Mouse (Mus musculus) heart, embryonic 16.5 days (tissue): ENCODE measurements around the gene Gpr22. TPM values are rescaled to one million over a fixed set of nuclear protein-coding genes. Genes with fewer than 3 reads are reported as not detected.

Experiments used
- ATAC-seq: fragments of 200-750 bp; cut with Nextera tagmentation; replicated peaks from 2 replicates; pipeline ENCODE4 v1.8.0; 2017; ENCODE audit warnings: moderate number of reproducible peaks; ENCODE audit not compliant: insufficient read depth, low FRiP score; ENCODE audit errors: extremely low read depth
- H3K27ac ChIP-seq: fragments of 300-500 bp; sonication (generic); 2 replicates; pipeline ENCODE4 v1.5.1; 2014; ENCODE audit warnings: mild to moderate bottlenecking, low read length, control low read depth, moderate library complexity
- H3K27me3 ChIP-seq: fragments of 300-500 bp; sonication (generic); 2 replicates; pipeline ENCODE4 v1.6.1; 2014; ENCODE audit warnings: low read length, mixed read lengths; ENCODE audit not compliant: control insufficient read depth, insufficient read depth
- H3K36me3 ChIP-seq: fragments of 300-500 bp; sonication (generic); 2 replicates; pipeline ENCODE4 v1.6.1; 2014; ENCODE audit not compliant: control insufficient read depth, insufficient read depth
- H3K4me1 ChIP-seq: fragments of 300-500 bp; sonication (generic); 2 replicates; pipeline ENCODE4 v1.6.1; 2014; ENCODE audit warnings: low read length, mixed read lengths; ENCODE audit not compliant: control insufficient read depth, insufficient read depth
- H3K4me2 ChIP-seq: fragments of 300-500 bp; sonication (generic); 2 replicates; pipeline ENCODE4 v1.6.1; 2014; ENCODE audit warnings: low read depth, mild to moderate bottlenecking, control low read depth, low read length
- H3K4me3 ChIP-seq: fragments of 300-500 bp; sonication (generic); 2 replicates; pipeline ENCODE4 v1.5.1; 2014; ENCODE audit warnings: mild to moderate bottlenecking, control low read depth, low read length
- H3K9ac ChIP-seq: fragments of 300-500 bp; sonication (generic); 2 replicates; pipeline ENCODE4 v1.6.1; 2014; ENCODE audit warnings: low read length, control low read depth
- H3K9me3 ChIP-seq: fragments of 300-500 bp; sonication (generic); replicated peaks from 2 replicates; pipeline ENCODE4 v1.6.1; 2016; ENCODE audit warnings: low read length; ENCODE audit not compliant: control insufficient read depth
- WGBS: fragments of 180-500 bp; shearing (Covaris S2); extraction: QIAGEN DNeasy Blood & Tissue Kit; methylation state at CpG from one replicate; pipeline ENCODE4 v1.1.7; 2014; 5-methylcytosine and 5-hydroxymethylcytosine counted together
- polyA plus RNA-seq: library from polyadenylated mRNA; unstranded; fragments of >200 nt; fragmentation: Nextera tagmentation; extraction: Ambion mirVana; gene quantifications from 2 replicates; pipeline ENCODE4 v1.2.1, GENCODE M21; 2015

Gene Gpr22
- polyA plus RNA-seq, 1 experiment from 2014 or later, result 7.5 TPM

GRCm38 (mm10) chr12:31701411-31701810 is 12.3 kb downstream of the Gpr22 start:
- 79% methylated on average over 5 of the region's 5 CpGs for WGBS
- ATAC-seq, result no peak
- Histone ChIP-seq H3K9me3 (peaks cover 3% of the 10 kb centered on the region; the same call in 1 of the 2 replicates), H3K27ac (peak overlapping the region; percentile 32; the same call in 1 of the 2 replicates), H3K4me2 (no peak overlapping the region), H3K4me1 (peaks cover 7% of the 10 kb centered on the region; the same call in 1 of the 2 replicates), H3K9ac (no peak overlapping the region), H3K4me3 (no peak overlapping the region), H3K36me3 (peaks cover 4% of the 10 kb centered on the region; the same call in 1 of the 2 replicates), H3K27me3 (no peaks in the 10 kb centered on the region)

- Histone ChIP-seq H3K9ac (no peak overlapping the region), H3K27me3 (no peaks in the 10 kb centered on the region), H3K4me1 (peaks cover 3% of the 10 kb centered on the region; the same call in 1 of the 2 replicates), H3K4me2 (no peak overlapping the region), H3K27ac (peak overlapping the region; percentile 32; the same call in 1 of the 2 replicates), H3K36me3 (peaks cover 4% of the 10 kb centered on the region; the same call in 1 of the 2 replicates), H3K4me3 (no peak overlapping the region), H3K9me3 (peaks cover 3% of the 10 kb centered on the region; the same call in 1 of the 2 replicates)
- ATAC-seq, result no peak
- 67% methylated on average over 5 of the region's 5 CpGs for WGBS
Observed at GRCm38 (mm10) chr12:31700623-31701347, 13.0 kb downstream of the Gpr22 start.

GRCm38 (mm10) chr12:31693278-31693677 is 20.5 kb downstream of the Gpr22 start:
- H3K36me3 ChIP-seq, result peaks cover 4% of the 10 kb centered on the region; the same call in 1 of the 2 replicates
- peaks cover 6% of the 10 kb centered on the region; the same call in 1 of the 2 replicates for H3K4me1 ChIP-seq
- no peak overlapping the region for H3K4me3 ChIP-seq
- peaks cover 3% of the 10 kb centered on the region; the same call in 1 of the 2 replicates for H3K9me3 ChIP-seq
- H3K9ac ChIP-seq, result no peak overlapping the region
- no peak overlapping the region for H3K27ac ChIP-seq
- 65% methylated on average over 1 of the region's 1 CpGs for WGBS
- H3K27me3 ChIP-seq, result no peaks in the 10 kb centered on the region
- no peak for ATAC-seq
- no peak overlapping the region for H3K4me2 ChIP-seq

GRCm38 (mm10) chr12:31686679-31687078 is 27.1 kb downstream of the Gpr22 start:
- Histone ChIP-seq H3K4me3 (no peak overlapping the region), H3K36me3 (peaks cover 3% of the 10 kb centered on the region; the same call in 1 of the 2 replicates), H3K9ac (no peak overlapping the region), H3K27me3 (no peaks in the 10 kb centered on the region), H3K27ac (no peak overlapping the region), H3K9me3 (no peaks in the 10 kb centered on the region), H3K4me2 (no peak overlapping the region), H3K4me1 (no peaks in the 10 kb centered on the region)
- no peak for ATAC-seq
- 89% methylated on average over 3 of the region's 3 CpGs for WGBS

- Histone ChIP-seq H3K4me2 (no peak overlapping the region), H3K27ac (no peak overlapping the region), H3K27me3 (no peaks in the 10 kb centered on the region), H3K36me3 (peaks cover 25% of the 10 kb centered on the region), H3K4me3 (no peak overlapping the region), H3K9me3 (no peaks in the 10 kb centered on the region), H3K4me1 (no peaks in the 10 kb centered on the region), H3K9ac (no peak overlapping the region)
- ATAC-seq, result no peak
- WGBS, result 64% methylated on average over 3 of the region's 3 CpGs
Observed at GRCm38 (mm10) chr12:31667187-31667586, 46.6 kb downstream of the Gpr22 start.

GRCm38 (mm10) chr12:31665999-31666398 is 47.7 kb downstream of the Gpr22 start:
- Histone ChIP-seq H3K27me3 (no peaks in the 10 kb centered on the region), H3K27ac (no peak overlapping the region), H3K9me3 (no peaks in the 10 kb centered on the region), H3K4me2 (no peak overlapping the region), H3K4me1 (no peaks in the 10 kb centered on the region), H3K9ac (no peak overlapping the region), H3K4me3 (no peak overlapping the region), H3K36me3 (peaks cover 25% of the 10 kb centered on the region)
- WGBS, result 71% methylated on average over 6 of the region's 6 CpGs
- no peak for ATAC-seq

Other genes with a start within 250 kb of the Gpr22 start
- gene Cbll1, start 214.3 kb downstream of the Gpr22 start, polyA plus RNA-seq, result 8.4 and 9.4 TPM in 2 replicates
- 0.27 and 0.88 TPM in 2 replicates for gene Slc26a4, start 154.0 kb downstream of the Gpr22 start, polyA plus RNA-seq
- 41.4 and 50.0 TPM in 2 replicates for gene Bcap29, start 79.3 kb downstream of the Gpr22 start, polyA plus RNA-seq
- 7.1 and 7.4 TPM in 2 replicates for gene Dus4l, start 59.1 kb downstream of the Gpr22 start, polyA plus RNA-seq
- 25.6 and 27.3 TPM in 2 replicates for gene Cog5, start 59.1 kb downstream of the Gpr22 start, polyA plus RNA-seq
- gene Hbp1, start 236.6 kb upstream of the Gpr22 start, polyA plus RNA-seq, result 105 and 107 TPM in 2 replicates